Comparison of ENCODE assay signal across 12 mouse cellular contexts in the genomic region with DNA sequence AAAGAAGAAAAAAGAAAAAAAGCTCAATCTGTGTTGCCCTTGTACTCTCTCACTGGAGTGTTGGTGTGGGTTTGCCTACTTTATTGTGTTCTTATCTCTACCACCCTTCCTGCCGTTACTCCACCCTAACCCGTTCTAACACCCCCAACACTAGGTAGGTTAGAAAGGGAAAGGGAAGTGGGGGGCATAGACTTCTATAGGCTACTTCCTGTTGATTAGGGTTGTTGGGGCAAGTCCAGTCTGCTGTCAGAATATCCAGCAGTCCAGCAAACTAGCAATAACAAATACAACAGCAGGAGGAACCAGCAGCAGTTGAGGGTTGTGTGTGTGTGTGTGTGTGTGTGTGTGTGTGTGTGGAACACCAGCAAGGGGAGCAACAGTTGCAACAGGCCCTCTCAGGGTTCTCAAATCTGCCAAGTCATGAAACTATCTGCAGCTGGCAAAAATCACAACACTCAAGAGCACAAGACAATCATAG. TPM values are rescaled to one million over a fixed set of nuclear protein-coding genes. Genes with fewer than 3 reads are reported as not detected.
DNase-seq lines count a peak whose midpoint lies in the region; ATAC-seq and TF ChIP-seq lines count a peak whose summit lies in the region.
"Had no signal": no experiment of that assay in that cellular context is flagged by ENCODE, and none has a peak within 500 bp of the region (broad histone marks: within the 10 kb centered on the region; RNA-seq: fewer than 3 reads in every experiment).

No protein-coding gene starts in this region.

- H3K4me2 ChIP-seq in heart, embryonic 11.5 days, result no peak overlapping the region
- no peak overlapping the region for H3K4me2 ChIP-seq in forebrain, embryonic 12.5 days
- H3K4me2 ChIP-seq: limb, embryonic 13.5 days had no signal

- H3K4me3 ChIP-seq in heart, embryonic 11.5 days (ENCODE audit: low read depth, low read length), result no peak overlapping the region
- H3K4me3 ChIP-seq in heart, embryonic 10.5 days, result no peak overlapping the region
- peak overlapping the region; percentile 33; the same call in 1 of the 2 replicates for H3K4me3 ChIP-seq in G1E (ENCODE audit: low read depth, low read length)
- H3K4me3 ChIP-seq in forebrain, embryonic 12.5 days (replicated peaks), result no peak overlapping the region
- H3K4me3 ChIP-seq: erythroblast, embryonic 14.5 days; limb, embryonic 13.5 days had no signal

- H3K27me3 ChIP-seq in heart, embryonic 11.5 days (ENCODE audit: control insufficient read depth, insufficient read depth, low read length), result no peaks in the 10 kb centered on the region
- H3K27me3 ChIP-seq in heart, embryonic 10.5 days (ENCODE audit: insufficient read depth, poor library complexity, severe bottlenecking), result no peaks in the 10 kb centered on the region
- no peaks in the 10 kb centered on the region for H3K27me3 ChIP-seq in G1E (ENCODE audit: insufficient read depth, low read length)
- H3K27me3 ChIP-seq in forebrain, embryonic 12.5 days, result no peaks in the 10 kb centered on the region
- H3K27me3 ChIP-seq: CH12.LX; limb, embryonic 13.5 days had no signal

- H3K27ac ChIP-seq in heart, embryonic 11.5 days (ENCODE audit: low read depth, low read length), result peak overlapping the region; percentile 62
- H3K27ac ChIP-seq in heart, embryonic 10.5 days, result no peak overlapping the region
- no peak overlapping the region for H3K27ac ChIP-seq in forebrain, embryonic 12.5 days
- H3K27ac ChIP-seq: limb, embryonic 13.5 days had no signal

- 35% methylated on average over 2 of the region's 2 CpGs for WGBS in heart, embryonic 11.5 days (ENCODE audit: insufficient replicate concordance)
- 55% methylated on average over 2 of the region's 2 CpGs for WGBS in heart, embryonic 10.5 days
- WGBS in forebrain, embryonic 12.5 days, result 89% methylated on average over 2 of the region's 2 CpGs

- H3K9me3 ChIP-seq in heart, embryonic 11.5 days (replicated peaks; ENCODE audit: control insufficient read depth, low read length), result no peaks in the 10 kb centered on the region
- no peaks in the 10 kb centered on the region for H3K9me3 ChIP-seq in heart, embryonic 10.5 days
- no peaks in the 10 kb centered on the region for H3K9me3 ChIP-seq in G1E (replicated peaks)
- no peaks in the 10 kb centered on the region for H3K9me3 ChIP-seq in forebrain, embryonic 12.5 days
- H3K9me3 ChIP-seq: limb, embryonic 13.5 days had no signal

- no peak for DNase-seq in heart, embryonic 10.5 days (ENCODE audit: low spot score)
- peak; percentile 72 for DNase-seq in G1E (ENCODE audit: low spot score)
- DNase-seq in heart, postnatal 10 days, result peak; percentile 25 to 36
- DNase-seq in lung, postnatal 4 days, result peak; percentile 40 to 55
- no peak for DNase-seq in Muller cell, postnatal 12 days (ENCODE audit: inconsistent ontology term)
- no peak for DNase-seq in kidney, postnatal 36 days
- DNase-seq: kidney, adult 11 months had no signal

- peaks cover 17% of the 10 kb centered on the region for H3K4me1 ChIP-seq in heart, embryonic 11.5 days (ENCODE audit: control insufficient read depth, insufficient read depth, low read length)
- peaks cover 27% of the 10 kb centered on the region; the same call in 1 of the 2 replicates for H3K4me1 ChIP-seq in heart, embryonic 10.5 days
- H3K4me1 ChIP-seq in G1E (ENCODE audit: insufficient read depth, low read depth, low read length), result peaks cover 40% of the 10 kb centered on the region
- H3K4me1 ChIP-seq in forebrain, embryonic 12.5 days, result no peaks in the 10 kb centered on the region
- H3K4me1 ChIP-seq: limb, embryonic 13.5 days had no signal

- ATAC-seq in heart, embryonic 11.5 days (replicated peaks; ENCODE audit: insufficient number of reproducible peaks, low FRiP score, low TSS enrichment), result 0 out of 2 replicates have a peak, but pooled peaks have one; percentile 31
- ATAC-seq in G1E (ENCODE audit: extremely low read depth, insufficient number of reproducible peaks, low FRiP score, poor library complexity, severe bottlenecking), result peak; percentile 94
- no peak for ATAC-seq in forebrain, embryonic 12.5 days (ENCODE audit: low FRiP score)

- intact Hi-C loops in heart, postnatal 10 days (cut with DNase I), result no loop called here

- peaks cover 10% of the 10 kb centered on the region for H3K36me3 ChIP-seq in heart, embryonic 11.5 days (ENCODE audit: control insufficient read depth, insufficient read depth, low read length)
- H3K36me3 ChIP-seq in heart, embryonic 10.5 days, result peaks cover 31% of the 10 kb centered on the region
- peaks cover 46% of the 10 kb centered on the region for H3K36me3 ChIP-seq in G1E (replicated peaks)
- H3K36me3 ChIP-seq in forebrain, embryonic 12.5 days (replicated peaks), result peaks cover 24% of the 10 kb centered on the region

- no peak for TF ChIP-seq CTCF in G1E (IDR thresholded peaks at IDR 0.05; ENCODE audit: low read depth, low read length)

- no peak overlapping the region for H3K9ac ChIP-seq in heart, embryonic 11.5 days (ENCODE audit: low read depth, low read length)
- no peak overlapping the region for H3K9ac ChIP-seq in forebrain, embryonic 12.5 days
- H3K9ac ChIP-seq: limb, embryonic 13.5 days had no signal

RNA-seq across cellular contexts. Expression of a gene that starts 10.4 kb away (rescaled TPM):
- 75.2 and 93.8 TPM in 2 replicates for polyA plus RNA-seq in heart, embryonic 11.5 days (2014; fragmentation: Nextera tagmentation; extraction: Ambion mirVana)
- 83.2 and 84.9 TPM in 2 replicates for polyA plus RNA-seq in heart, embryonic 10.5 days (2016; fragmentation: Nextera tagmentation; extraction: Ambion mirVana)
- total RNA-seq in G1E (2014; fragmentation: Nextera tagmentation) (47.0 and 49.4 TPM in 2 replicates), G1E (2017) (56.3 and 62.0 TPM in 2 replicates)
- polyA plus RNA-seq in G1E (2012), result 20.1 and 33.2 TPM in 2 replicates
- 10 to 100 TPM; 48.7 to 49.1 TPM for total RNA-seq in heart, postnatal 10 days (2021)
- 71.7 and 74.9 TPM in 2 replicates for polyA plus RNA-seq in forebrain, embryonic 12.5 days (2016; fragmentation: Nextera tagmentation; extraction: Ambion mirVana)

Comparison
In these comparisons a context has a peak if more than half of its experiments do, and no peak if none do; other contexts are left out.
1. DNase-seq: peak in G1E (single experiment), heart, postnatal 10 days (2 of 2) and lung, postnatal 4 days (2 of 2); none in heart, embryonic 10.5 days (single experiment), Muller cell, postnatal 12 days (single experiment) and kidney, postnatal 36 days (0 of 2).